Mouse (Mus musculus) kidney, adult 2 months (tissue): ENCODE measurements around the gene Nadk2. TPM values are rescaled to one million over a fixed set of nuclear protein-coding genes. Genes with fewer than 3 reads are reported as not detected.

ENCODE experiments used
- DNase-seq: peaks from one replicate; pipeline ENCODE4 v3.0.0; 2021
- H3K27ac ChIP-seq: fragments of 200-500 bp; 2 replicates; pipeline ENCODE4 v1.5.1; 2012; ENCODE audit warnings: low read depth, low read length, control low read depth, inconsistent platforms; ENCODE audit not compliant: insufficient read depth
- H3K27me3 ChIP-seq: fragments of 200-500 bp; replicated peaks from 2 replicates; pipeline ENCODE4 v1.6.1; 2012; ENCODE audit warnings: mild to moderate bottlenecking, moderate library complexity, low read length, inconsistent platforms; ENCODE audit not compliant: control insufficient read depth, insufficient read depth
- H3K36me3 ChIP-seq: fragments of 200-500 bp; 2 replicates; pipeline ENCODE4 v1.6.1; 2012; ENCODE audit warnings: mild to moderate bottlenecking, moderate library complexity, low read length, inconsistent platforms; ENCODE audit not compliant: control insufficient read depth, insufficient read depth
- H3K4me1 ChIP-seq: fragments of 200-500 bp; 2 replicates; pipeline ENCODE4 v1.6.1; 2011; ENCODE audit warnings: low read length; ENCODE audit not compliant: control insufficient read depth, insufficient read depth
- H3K4me3 ChIP-seq: fragments of 200-500 bp; 2 replicates; pipeline ENCODE4 v1.5.1; 2011; ENCODE audit warnings: mild to moderate bottlenecking, low read depth, low read length, control low read depth; ENCODE audit not compliant: insufficient read depth
- CTCF ChIP-seq: fragments of 200-500 bp; conservative IDR thresholded peaks from 2 replicates; pipeline ENCODE4 v1.5.1; 2011; ENCODE audit warnings: low read depth, mild to moderate bottlenecking, control low read depth, low read length, moderate library complexity, mixed read lengths; ENCODE audit not compliant: insufficient read depth, insufficient read length
- POLR2A ChIP-seq: fragments of 200-500 bp; IDR thresholded peaks from one replicate; pipeline ENCODE4 v1.6.1; 2011; ENCODE audit warnings: low read depth, low read length, control low read depth
- WGBS: fragments of 180-500 bp; shearing (Covaris S2); methylation state at CpG from one replicate; pipeline ENCODE4 v1.1.7; 2018; 5-methylcytosine and 5-hydroxymethylcytosine counted together
- polyA plus RNA-seq: library from polyadenylated mRNA; depleted of rRNA; stranded (reverse); fragments of >200 nt; gene quantifications from 2 replicates; pipeline ENCODE4 v1.2.3, GENCODE M21; 2012

Nadk2 gene
- polyA plus RNA-seq, 1 experiment: 52.9 TPM

DNA sequence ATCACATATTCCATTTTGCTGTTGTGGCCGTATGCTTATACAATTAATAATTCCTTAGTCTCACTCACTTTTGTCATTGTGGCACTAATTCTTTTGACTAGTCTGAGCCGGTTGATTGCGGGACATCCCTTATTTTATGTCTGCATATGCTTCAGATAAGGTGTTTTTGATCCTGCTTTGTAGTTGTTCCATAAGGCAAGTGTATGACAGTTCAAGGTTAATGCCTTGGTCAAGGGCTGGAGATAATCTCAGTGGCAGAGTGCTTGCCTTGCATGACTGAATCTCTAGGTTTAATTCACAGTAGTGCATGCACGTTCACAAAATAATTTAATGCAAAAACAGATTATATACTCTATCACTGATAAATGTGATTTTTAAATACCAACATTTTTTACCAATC lies 25.8 kb downstream of the Nadk2 start:
- no peak for TF ChIP-seq CTCF
- TF ChIP-seq POLR2A: no peak
- whole genome bisulfite sequencing: 86% methylated on average over 4 of the region's 4 CpGs
- H3K36me3 ChIP-seq: peaks cover 3% of the 10 kb centered on the region; the same call in 1 of the 2 replicates

DNA sequence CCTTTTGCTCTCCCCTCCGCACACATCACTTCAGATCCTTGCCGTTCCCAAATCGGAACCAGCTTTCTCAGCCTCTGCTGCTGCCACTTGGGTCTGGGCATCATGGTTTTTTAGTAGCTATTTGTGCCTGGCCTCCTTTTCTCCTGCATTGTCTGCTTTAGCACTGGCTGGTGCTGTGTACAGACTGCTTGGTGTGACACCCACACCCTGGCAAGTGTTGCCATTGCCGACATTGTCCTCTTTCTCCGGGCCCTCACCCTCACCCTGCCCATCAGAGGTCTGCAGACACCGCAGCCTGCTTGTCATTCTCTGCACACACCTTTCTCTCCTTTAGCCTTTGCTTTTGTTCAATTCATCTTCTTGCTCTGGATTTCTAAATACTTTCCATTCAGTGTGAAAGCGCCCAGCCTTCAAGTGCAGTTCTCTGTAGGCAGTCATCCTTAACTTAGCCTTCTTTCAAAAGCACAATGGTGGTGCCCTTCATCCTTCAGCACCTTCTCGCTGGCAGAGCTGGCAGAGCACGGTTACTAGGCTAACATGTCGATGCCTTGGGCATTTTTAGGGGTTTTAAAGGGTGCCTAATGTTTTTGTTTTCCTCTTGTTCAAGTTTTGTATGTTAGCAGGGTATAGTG lies 29.5 kb downstream of the Nadk2 start:
- H3K36me3 ChIP-seq: peaks cover 6% of the 10 kb centered on the region; the same call in 1 of the 2 replicates
- TF ChIP-seq CTCF (no peak), POLR2A (no peak)
- 79% methylated on average over 10 of the region's 10 CpGs for WGBS

More for the DNA sequence above, 25.8 kb downstream of the Nadk2 start:
- no peak for DNase-seq
- Histone ChIP-seq H3K27me3 (no peaks in the 10 kb centered on the region), H3K27ac (no peak overlapping the region), H3K4me3 (no peak overlapping the region), H3K4me1 (no peaks in the 10 kb centered on the region)

GRCm38 (mm10) chr15:9106303-9107074 lies 35.4 kb downstream of the Nadk2 start:
- Histone ChIP-seq H3K4me3 (no peak overlapping the region), H3K4me1 (no peaks in the 10 kb centered on the region; the same call in 1 of the 2 replicates), H3K27ac (no peak overlapping the region), H3K27me3 (no peaks in the 10 kb centered on the region), H3K36me3 (peaks cover 8% of the 10 kb centered on the region; the same call in 1 of the 2 replicates)
- TF ChIP-seq POLR2A (no peak), CTCF (no peak)
- WGBS: 47% methylated on average over 13 of the region's 13 CpGs
- peak; percentile 38 for DNase-seq

More for the DNA sequence above, 29.5 kb downstream of the Nadk2 start:
- no peaks in the 10 kb centered on the region for H3K4me1 ChIP-seq
- H3K4me3 ChIP-seq: no peak overlapping the region
- DNase-seq: no peak
- H3K27ac ChIP-seq: no peak overlapping the region
- no peaks in the 10 kb centered on the region for H3K27me3 ChIP-seq

GRCm38 (mm10) chr15:9110526-9111347 lies 39.7 kb downstream of the Nadk2 start:
- no peaks in the 10 kb centered on the region for H3K27me3 ChIP-seq
- H3K27ac ChIP-seq: no peak overlapping the region
- no peak for TF ChIP-seq POLR2A
- no peak for TF ChIP-seq CTCF
- H3K4me3 ChIP-seq: no peak overlapping the region
- 80% methylated on average over 6 of the region's 6 CpGs for WGBS
- H3K36me3 ChIP-seq: peaks cover 3% of the 10 kb centered on the region; the same call in 1 of the 2 replicates
- no peaks in the 10 kb centered on the region; the same call in 1 of the 2 replicates for H3K4me1 ChIP-seq
- no peak for DNase-seq

- 81% methylated on average over 3 of the region's 3 CpGs for WGBS
- no peak for DNase-seq
- H3K4me3 ChIP-seq: no peak overlapping the region
- no peak overlapping the region for H3K27ac ChIP-seq
- H3K4me1 ChIP-seq: no peaks in the 10 kb centered on the region
- no peak for TF ChIP-seq CTCF
- no peak for TF ChIP-seq POLR2A
- H3K27me3 ChIP-seq: no peaks in the 10 kb centered on the region
- H3K36me3 ChIP-seq: peaks cover 3% of the 10 kb centered on the region; the same call in 1 of the 2 replicates
These were observed 40.6 kb downstream of the Nadk2 start for GRCm38 (mm10) chr15:9111648-9112047.

GRCm38 (mm10) chr15:9113556-9113955 lies 42.5 kb downstream of the Nadk2 start:
- Histone ChIP-seq H3K36me3 (no peaks in the 10 kb centered on the region; the same call in 1 of the 2 replicates), H3K27ac (no peak overlapping the region), H3K27me3 (no peaks in the 10 kb centered on the region), H3K4me1 (0 out of 2 replicates have a peak, but pooled peaks cover 1% of the 10 kb centered on the region), H3K4me3 (no peak overlapping the region)
- WGBS: 65% methylated on average over 9 of the region's 9 CpGs
- TF ChIP-seq POLR2A (no peak), CTCF (no peak)
- no peak for DNase-seq
